Mouse (Mus musculus): ENCODE results near the gene Nlgn1. TPM values are rescaled to one million over a fixed set of nuclear protein-coding genes. Genes with fewer than 3 reads are reported as not detected.

Gene Nlgn1
- 20.3 and 24.0 TPM in 2 replicates for polyA plus RNA-seq (2021; fragmentation: Nextera tagmentation)
- long read RNA-seq, experiment 1, partial matches to known transcripts: 6 of 33 reads
- long read RNA-seq, experiment 1, other reads (novel, unspliced or antisense): 27 of 33 reads
- long read RNA-seq, experiment 2, partial matches to known transcripts: 5 of 74 reads
- long read RNA-seq, experiment 2, other reads (novel, unspliced or antisense): 69 of 74 reads

GRCm38 (mm10) chr3:26332400-26333238 lies at the start of gene Nlgn1:
Gene Nlgn1 (minus strand): TSS chr3:26332460.

